Mouse (Mus musculus) stomach, postnatal 0 days (tissue): ENCODE data around the gene Mrnip. TPM values are rescaled to one million over a fixed set of nuclear protein-coding genes. Genes with fewer than 3 reads are reported as not detected.

ENCODE experiments used
- ATAC-seq: fragments of 200-750 bp; cut with Nextera tagmentation; 2 replicates; pipeline ENCODE4 v1.8.0; 2017; ENCODE audit not compliant: low FRiP score, low TSS enrichment
- DNase-seq: peaks from one replicate; pipeline ENCODE4 v3.0.0-alpha.2; 2016; ENCODE audit warnings: low spot score
- H3K27ac ChIP-seq: fragments of 300-500 bp; sonication (generic); replicated peaks from 2 replicates; pipeline ENCODE4 v1.5.1; 2014; ENCODE audit warnings: mild to moderate bottlenecking, control low read depth
- H3K27me3 ChIP-seq: fragments of 300-500 bp; sonication (generic); 2 replicates; pipeline ENCODE4 v1.6.1; 2014; ENCODE audit warnings: low read length; ENCODE audit not compliant: control insufficient read depth, insufficient read depth
- H3K36me3 ChIP-seq: fragments of 300-500 bp; sonication (generic); 2 replicates; pipeline ENCODE4 v1.6.1; 2014; ENCODE audit warnings: low read length, mixed read lengths; ENCODE audit not compliant: control insufficient read depth, insufficient read depth
- H3K4me1 ChIP-seq: fragments of 300-500 bp; sonication (generic); replicated peaks from 2 replicates; pipeline ENCODE4 v1.6.1; 2014; ENCODE audit warnings: antibody characterized with exemption; ENCODE audit not compliant: control insufficient read depth, insufficient read depth
- H3K4me2 ChIP-seq: fragments of 300-500 bp; sonication (generic); replicated peaks from 2 replicates; pipeline ENCODE4 v1.6.1; 2014; ENCODE audit warnings: low read depth, mild to moderate bottlenecking, control low read depth, moderate library complexity
- H3K4me3 ChIP-seq: fragments of 300-500 bp; sonication (generic); 2 replicates; pipeline ENCODE4 v1.5.1; 2014; ENCODE audit warnings: low read depth, low read length, control low read depth
- H3K9ac ChIP-seq: fragments of 300-500 bp; sonication (generic); 2 replicates; pipeline ENCODE4 v1.6.1; 2014; ENCODE audit warnings: mild to moderate bottlenecking, low read length, control low read depth, mixed read lengths
- H3K9me3 ChIP-seq: fragments of 300-500 bp; sonication (generic); 2 replicates; pipeline ENCODE4 v1.6.1; 2016; ENCODE audit warnings: low read length; ENCODE audit not compliant: control insufficient read depth
- CTCF ChIP-seq: IDR thresholded peaks from 2 replicates; pipeline ENCODE4 v1.5.1; 2016; ENCODE audit warnings: antibody characterized with exemption, low read depth, mild to moderate bottlenecking, moderate library complexity
- EP300 ChIP-seq: optimal IDR thresholded peaks from 2 replicates; pipeline ENCODE3; 2016; ENCODE audit warnings: antibody characterized with exemption
- WGBS: fragments of 180-500 bp; shearing (Covaris S2); extraction: QIAGEN DNeasy Blood & Tissue Kit; methylation state at CpG from one replicate; pipeline ENCODE4 v1.1.7; 2014; 5-methylcytosine and 5-hydroxymethylcytosine counted together
- microRNA-seq: library from miRNA; unstranded; fragments of <30 nt; microRNA quantifications from one replicate; pipeline ENCODE4, GENCODE M21; 2016
- polyA plus RNA-seq: library from polyadenylated mRNA; unstranded; fragments of >200 nt; fragmentation: Nextera tagmentation; extraction: Ambion mirVana; gene quantifications from 2 replicates; pipeline ENCODE4 v1.2.1, GENCODE M21; 2015

Mrnip gene
- polyA plus RNA-seq, 1 experiment from 2014 or later = 6.1 TPM

- no peak overlapping the region for H3K4me2 ChIP-seq
- H3K4me3 ChIP-seq = no peak overlapping the region
- WGBS = 86% methylated on average over 9 of the region's 9 CpGs
- H3K36me3 ChIP-seq = no peaks in the 10 kb centered on the region; the same call in 1 of the 2 replicates
- H3K27me3 ChIP-seq = no peaks in the 10 kb centered on the region
- H3K27ac ChIP-seq = peak overlapping the region; percentile 24; the same call in 1 of the 2 replicates
- H3K4me1 ChIP-seq = 0 out of 2 replicates have a peak, but pooled peaks cover 4% of the 10 kb centered on the region
- ATAC-seq (no peak), DNase-seq (no peak)
- TF ChIP-seq EP300 (no peak), CTCF (no peak)
- no peaks in the 10 kb centered on the region for H3K9me3 ChIP-seq
- H3K9ac ChIP-seq = no peak overlapping the region
These were observed 64.9 kb downstream of the Mrnip start for GRCm38 (mm10) chr11:50238821-50239791.

- 92% methylated on average over 7 of the region's 7 CpGs for WGBS
- Histone ChIP-seq H3K27me3 (no peaks in the 10 kb centered on the region), H3K4me2 (no peak overlapping the region), H3K9me3 (no peaks in the 10 kb centered on the region), H3K4me3 (no peak overlapping the region), H3K4me1 (0 out of 2 replicates have a peak, but pooled peaks cover 4% of the 10 kb centered on the region), H3K9ac (no peak overlapping the region), H3K36me3 (no peaks in the 10 kb centered on the region), H3K27ac (no peak overlapping the region)
- DNase-seq = no peak
- ATAC-seq = no peak
- TF ChIP-seq EP300 = no peak
- TF ChIP-seq CTCF = no peak
These were observed 66.1 kb downstream of the Mrnip start for GRCm38 (mm10) chr11:50240235-50240911.

- TF ChIP-seq CTCF (no peak), EP300 (no peak)
- H3K4me2 ChIP-seq = no peak overlapping the region
- no peak overlapping the region for H3K4me3 ChIP-seq
- no peaks in the 10 kb centered on the region for H3K36me3 ChIP-seq
- H3K27ac ChIP-seq = no peak overlapping the region
- no peaks in the 10 kb centered on the region for H3K27me3 ChIP-seq
- WGBS = 69% methylated on average over 6 of the region's 6 CpGs
- ATAC-seq (no peak), DNase-seq (no peak)
- H3K9ac ChIP-seq = no peak overlapping the region
- no peaks in the 10 kb centered on the region for H3K4me1 ChIP-seq
- H3K9me3 ChIP-seq = no peaks in the 10 kb centered on the region
These were observed 69.7 kb downstream of the Mrnip start for GRCm38 (mm10) chr11:50243926-50244325.

GRCm38 (mm10) chr11:50245269-50245668, 71.0 kb downstream of the Mrnip start:
- Histone ChIP-seq H3K4me2 (no peak overlapping the region), H3K27ac (no peak overlapping the region), H3K9ac (no peak overlapping the region), H3K36me3 (no peaks in the 10 kb centered on the region), H3K4me1 (no peaks in the 10 kb centered on the region), H3K4me3 (no peak overlapping the region), H3K9me3 (no peaks in the 10 kb centered on the region), H3K27me3 (no peaks in the 10 kb centered on the region)
- DNase-seq (no peak), ATAC-seq (no peak)
- WGBS = 73% methylated on average over 5 of the region's 5 CpGs
- TF ChIP-seq EP300 (no peak), CTCF (no peak)

- no peaks in the 10 kb centered on the region for H3K27me3 ChIP-seq
- no peak overlapping the region for H3K27ac ChIP-seq
- no peak overlapping the region for H3K9ac ChIP-seq
- DNase-seq (no peak), ATAC-seq (no peak)
- no peak overlapping the region for H3K4me3 ChIP-seq
- TF ChIP-seq EP300 = no peak
- no peak for TF ChIP-seq CTCF
- 72% methylated on average over 7 of the region's 7 CpGs for WGBS
- no peaks in the 10 kb centered on the region for H3K4me1 ChIP-seq
- H3K36me3 ChIP-seq = no peaks in the 10 kb centered on the region
- no peaks in the 10 kb centered on the region for H3K9me3 ChIP-seq
- H3K4me2 ChIP-seq = no peak overlapping the region
These were observed 74.4 kb downstream of the Mrnip start for GRCm38 (mm10) chr11:50248473-50249171.

Small RNA genes within 50 kb of the gene (microRNA-seq; reads per million reads assigned to microRNA genes)
- not detected for gene Mir6919

Other genes starting within 250 kb of the Mrnip start
- 52.6 and 54.2 TPM in 2 replicates for gene Rnf130, start 149.1 kb upstream of the Mrnip start, polyA plus RNA-seq
- gene Tbc1d9b, start 43.0 kb upstream of the Mrnip start, polyA plus RNA-seq = 13.9 and 14.5 TPM in 2 replicates
- 211 and 220 TPM in 2 replicates for gene Sqstm1, start 36.4 kb downstream of the Mrnip start, polyA plus RNA-seq
- gene Mgat4b, start 36.4 kb downstream of the Mrnip start, polyA plus RNA-seq = 30.8 and 32.6 TPM in 2 replicates
- gene Ltc4s, start 64.2 kb downstream of the Mrnip start, polyA plus RNA-seq = 13.2 and 13.8 TPM in 2 replicates
- 2.4 TPM in 2 replicates for gene Maml1, start 117.9 kb downstream of the Mrnip start, polyA plus RNA-seq
- gene Canx, start 151.2 kb downstream of the Mrnip start, polyA plus RNA-seq = 171 and 181 TPM in 2 replicates
- 0.15 and 0.28 TPM in 2 replicates for gene Cby3, start 180.0 kb downstream of the Mrnip start, polyA plus RNA-seq
- gene Hnrnph1, start 202.5 kb downstream of the Mrnip start, polyA plus RNA-seq = 113 and 115 TPM in 2 replicates